Mouse (Mus musculus) MEL-GATA-1-ER (cell line): ENCODE data around the gene Mrpl9.

Experiments used
- DNase-seq: peaks from one replicate; pipeline ENCODE4 v3.0.0-alpha.2; 2012; ENCODE audit warnings: low read depth; ENCODE audit errors: extremely low read depth

The Mrpl9 gene

DNA sequence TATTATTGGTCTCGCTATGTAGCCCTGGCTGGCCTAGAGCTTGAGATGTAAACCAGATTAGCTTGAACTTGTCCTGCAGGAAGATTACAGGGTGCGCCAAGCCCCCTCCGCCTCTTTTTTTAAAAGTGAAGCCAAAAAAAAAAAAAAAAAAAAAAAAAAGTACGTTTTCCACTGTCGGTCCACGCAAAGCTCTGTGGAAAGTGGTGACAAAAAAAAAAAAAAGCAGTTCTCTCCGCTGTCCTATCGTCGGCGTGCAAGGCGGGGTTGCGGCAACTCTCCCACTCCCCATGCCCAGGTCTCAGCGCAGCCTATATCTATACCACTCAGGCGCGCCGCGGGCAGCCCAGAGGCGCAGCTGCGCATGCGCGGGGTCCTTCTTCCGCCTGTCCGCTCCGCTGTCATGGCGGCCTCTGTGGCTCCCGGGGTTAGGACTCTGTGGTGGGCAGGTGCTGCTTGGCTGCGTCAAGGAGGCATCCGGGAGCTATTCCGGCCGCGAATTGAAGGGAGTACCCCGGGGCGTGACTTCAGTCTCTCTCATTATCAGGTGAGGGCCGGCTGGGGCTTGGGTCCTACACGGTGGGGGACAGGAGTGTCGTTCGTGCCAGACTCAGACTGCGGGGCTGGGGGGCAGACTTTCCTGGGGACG is at the start of gene Mrpl9:
Gene Mrpl9, plus strand, starts transcription at position 368 of the 646 bp plus-strand sequence.
- DNase-seq, result peak; percentile 90

DNA sequence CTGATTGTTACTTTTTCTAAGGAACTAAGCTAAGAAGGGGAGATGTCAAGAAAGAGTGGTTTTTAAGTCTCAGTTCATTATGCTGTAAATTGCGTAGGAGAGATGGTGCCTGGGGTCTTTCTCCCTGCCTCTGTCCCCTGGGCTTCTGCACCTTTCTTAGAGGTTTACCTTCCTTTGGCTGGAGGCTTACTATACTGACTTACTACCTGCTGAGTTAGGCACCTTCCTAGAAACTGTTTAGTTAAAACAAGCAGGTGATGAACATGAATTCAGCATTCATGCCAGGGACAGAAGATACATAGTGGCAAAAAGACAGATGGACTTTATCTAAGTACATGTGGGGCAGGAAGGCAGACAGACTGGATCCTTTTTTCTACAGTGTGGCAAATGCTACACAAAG is 46.8 kb upstream of the Mrpl9 start:
- no peak for DNase-seq

DNA sequence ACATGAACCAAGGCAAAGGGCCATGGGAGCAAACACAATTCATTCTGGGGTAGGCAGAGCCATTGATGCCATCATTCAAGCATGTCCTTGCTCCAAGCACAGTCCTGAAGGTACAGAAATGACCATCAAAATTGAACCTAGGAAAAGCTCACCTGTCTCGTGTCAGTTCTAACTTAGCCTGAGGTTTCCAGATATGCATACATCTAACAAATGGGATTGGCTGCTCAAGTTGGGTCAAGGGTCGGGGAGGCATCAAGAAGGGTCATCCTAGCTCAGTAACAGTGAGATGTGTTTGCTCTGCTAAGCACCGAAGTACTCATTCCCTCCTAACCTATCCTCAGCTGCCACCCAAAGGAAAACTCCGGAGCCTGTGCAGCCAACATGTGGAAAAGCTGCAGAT is 46.3 kb upstream of the Mrpl9 start:
- DNase-seq, result no peak

DNA sequence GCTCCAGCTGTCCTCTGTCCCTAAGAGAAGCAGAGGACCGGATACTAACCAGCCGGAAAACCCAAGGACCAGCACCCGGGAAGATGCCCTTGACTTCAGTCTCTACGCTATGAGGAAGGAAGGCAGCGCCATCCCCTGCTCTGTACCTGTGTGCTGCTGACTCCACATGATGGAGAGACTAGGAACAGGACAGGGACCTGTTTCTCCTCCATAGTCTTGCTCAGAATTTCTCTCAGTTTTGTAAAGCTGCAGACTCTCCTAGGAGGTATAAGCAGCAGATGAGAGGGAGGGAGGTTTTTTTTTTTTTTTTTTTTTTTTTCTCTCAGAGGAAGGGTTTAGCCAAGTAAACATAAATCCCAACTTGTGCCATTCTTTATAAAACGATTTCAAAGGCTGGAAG is 44.9 kb upstream of the Mrpl9 start, which contains the start of gene Lingo4:
Gene Lingo4, plus strand, starts transcription at position 301 of the 400 bp plus-strand sequence.
- DNase-seq, result no peak

DNA sequence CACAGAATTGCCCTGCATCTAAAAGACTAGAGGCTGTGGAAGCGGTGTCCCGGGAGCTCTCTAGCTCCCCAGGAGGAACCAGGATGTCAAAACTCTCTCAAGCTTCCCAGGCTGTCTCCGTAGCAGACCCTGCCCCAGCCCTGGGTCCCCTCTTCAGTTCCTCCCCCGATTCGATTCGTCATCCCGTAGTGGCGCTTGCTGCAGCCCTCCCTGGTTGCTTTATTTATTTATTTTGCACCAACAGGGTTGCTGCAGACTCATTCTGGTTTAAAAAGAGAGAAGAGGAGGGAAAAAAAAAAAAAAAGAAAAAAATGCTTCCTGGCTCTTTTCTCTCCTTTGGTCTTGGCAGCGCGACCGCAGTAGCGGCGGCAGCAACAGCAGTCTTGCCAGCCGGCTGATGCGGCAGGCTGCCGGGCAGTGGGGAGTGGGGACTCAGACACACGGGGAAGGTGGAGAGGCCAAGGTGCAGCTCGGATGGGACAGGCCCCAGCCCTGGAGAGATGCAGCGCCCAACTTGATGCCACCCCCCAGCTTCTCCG is 44.1 kb upstream of the Mrpl9 start:
- no peak for DNase-seq

DNA sequence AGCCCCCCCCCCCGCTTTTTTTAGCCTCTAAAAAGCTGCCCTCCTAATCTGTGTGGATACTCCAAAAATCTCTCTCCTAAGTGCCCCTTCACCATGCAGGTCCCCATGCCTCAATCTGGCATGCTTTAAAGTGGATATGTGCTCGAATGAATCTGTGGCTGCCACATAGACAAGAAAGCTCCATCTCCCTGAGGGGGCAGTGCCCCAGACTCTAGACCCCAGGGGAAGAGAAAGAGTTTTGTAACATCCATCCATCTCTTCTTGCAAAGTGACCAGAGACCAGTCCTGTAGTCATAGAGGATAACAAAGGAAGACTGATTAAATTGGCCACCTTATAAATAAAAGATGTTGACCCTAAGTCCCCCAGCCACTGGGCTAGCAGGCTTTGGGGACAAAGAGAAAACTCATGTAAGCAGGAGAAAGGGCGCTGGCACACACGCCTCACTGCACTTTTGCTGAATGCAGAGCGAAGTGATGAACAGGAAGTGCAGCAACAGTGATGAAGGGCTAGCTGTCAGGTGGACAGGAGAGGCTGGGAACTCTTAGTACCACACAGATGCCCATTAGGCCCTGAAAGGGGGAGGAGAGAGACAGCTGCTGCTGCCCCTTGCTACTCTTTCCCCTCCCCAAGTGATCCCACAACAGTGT is 43.3 kb upstream of the Mrpl9 start:
- no peak for DNase-seq

DNA sequence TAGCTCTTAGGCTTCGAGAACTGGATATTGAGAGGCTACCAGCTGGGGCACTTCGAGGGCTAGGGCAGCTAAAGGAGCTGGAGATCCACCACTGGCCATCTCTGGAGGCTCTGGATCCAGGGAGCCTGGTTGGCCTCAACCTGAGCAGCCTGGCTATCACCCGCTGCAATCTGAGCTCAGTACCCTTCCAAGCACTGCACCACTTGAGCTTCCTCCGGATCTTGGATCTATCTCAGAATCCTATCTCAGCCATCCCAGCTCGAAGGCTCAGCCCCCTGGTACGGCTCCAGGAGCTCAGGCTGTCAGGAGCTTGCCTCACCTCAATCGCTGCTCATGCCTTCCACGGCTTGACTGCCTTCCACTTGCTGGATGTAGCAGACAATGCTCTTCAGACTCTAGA is 40.7 kb upstream of the Mrpl9 start:
- no peak for DNase-seq

DNA sequence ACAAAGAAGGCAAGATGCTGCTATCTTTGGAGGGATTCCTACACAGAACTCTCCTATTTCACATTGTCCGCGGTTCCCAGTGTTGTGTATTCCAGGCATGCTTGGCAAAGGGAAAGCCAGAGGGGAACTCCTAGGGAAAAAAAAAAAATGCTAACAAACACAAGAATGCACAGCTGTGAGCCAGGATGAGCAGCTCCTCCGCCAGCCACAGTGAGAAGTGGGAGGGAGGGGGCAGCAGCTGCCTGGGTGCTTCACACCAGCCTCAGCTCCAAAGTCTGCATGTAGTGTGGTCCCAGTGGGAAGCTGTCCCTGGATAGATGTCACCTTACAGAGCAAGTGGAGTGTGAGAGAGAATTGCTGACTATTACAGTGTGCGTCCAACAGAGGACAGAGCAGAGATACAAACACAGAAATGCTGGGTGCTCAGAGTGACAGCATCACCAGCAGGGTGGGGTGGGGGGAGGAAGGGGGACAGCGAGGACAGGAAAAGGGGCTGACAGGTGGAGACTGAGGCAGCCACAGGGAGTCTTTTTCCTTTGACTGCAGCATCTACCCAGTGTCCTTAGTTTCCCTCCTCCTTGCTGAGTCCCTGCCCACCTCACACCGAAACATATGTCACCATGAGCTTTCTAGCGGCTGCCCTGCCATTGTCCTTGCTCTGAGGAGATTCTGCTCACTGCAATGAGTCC is 38.6 kb upstream of the Mrpl9 start:
- no peak for DNase-seq

DNA sequence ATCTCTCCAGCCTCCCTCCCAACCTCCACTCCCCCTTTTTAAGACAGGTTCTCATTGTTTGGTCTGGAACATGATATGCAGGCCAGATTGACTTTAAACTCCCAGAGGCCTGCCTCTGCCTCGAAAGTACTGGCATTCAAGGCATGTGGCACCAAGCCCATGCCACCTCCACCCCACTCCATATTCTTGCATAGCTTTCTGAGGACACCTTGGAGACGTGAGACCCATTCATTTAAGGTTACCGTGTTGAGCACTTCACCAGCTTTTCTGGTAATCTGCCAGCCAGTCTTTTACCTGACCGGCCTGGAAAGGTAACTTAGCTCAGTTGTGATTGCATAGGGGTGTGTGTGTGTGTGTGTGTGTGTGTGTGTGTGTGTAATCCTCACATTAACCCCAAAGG is 37.6 kb upstream of the Mrpl9 start:
- no peak for DNase-seq

DNA sequence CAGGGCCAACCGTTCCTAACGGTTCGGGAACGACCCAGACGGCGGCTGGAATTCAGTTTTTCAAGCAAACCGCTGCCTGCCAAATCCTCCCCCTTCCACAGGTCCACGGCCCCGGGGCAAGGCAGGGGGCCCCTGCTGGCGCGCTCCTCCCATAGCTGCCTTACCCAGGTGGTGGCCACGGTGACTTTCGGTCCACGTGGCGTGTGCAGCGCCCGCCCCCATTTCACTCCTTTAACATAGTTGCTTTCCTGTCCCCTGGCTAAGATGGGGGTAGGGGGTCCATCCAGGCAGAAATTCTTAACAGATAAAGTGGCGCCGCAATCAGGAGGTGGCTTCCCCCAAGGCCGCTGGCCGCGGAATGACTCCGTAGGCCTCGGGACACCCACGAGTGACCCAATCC is 30.6 kb upstream of the Mrpl9 start:
- no peak for DNase-seq

DNA sequence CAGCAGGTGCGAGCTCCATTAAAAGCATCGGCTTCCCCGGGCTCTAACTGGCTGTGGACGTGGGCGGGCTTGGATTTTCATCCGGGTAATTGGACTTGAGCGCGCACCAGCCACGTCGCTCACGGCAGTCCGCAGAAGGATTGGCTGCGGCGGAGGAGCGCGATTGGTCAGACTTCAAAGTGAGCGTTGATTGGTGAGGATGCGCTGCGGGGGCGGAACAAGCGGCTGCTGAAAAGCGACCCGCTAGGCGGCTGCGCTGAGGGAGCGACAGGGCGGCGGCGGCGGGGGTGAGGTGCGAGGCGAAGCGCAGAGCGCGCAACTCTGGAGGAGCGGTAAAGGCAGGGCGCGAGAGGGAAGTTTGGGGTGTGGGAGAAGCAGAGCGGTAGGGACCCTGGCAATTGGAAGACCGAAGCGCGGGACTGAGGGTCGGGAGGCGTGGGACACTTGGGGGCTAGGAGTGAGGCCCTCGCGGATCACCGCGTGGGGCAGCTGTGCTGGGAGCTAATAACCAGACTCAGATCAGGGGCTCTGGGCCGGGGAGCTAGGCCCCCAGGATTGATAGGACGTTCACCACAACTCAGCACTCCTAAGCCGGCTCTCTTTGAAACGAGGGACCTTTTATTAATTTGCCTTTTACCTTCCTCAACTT is 30.0 kb upstream of the Mrpl9 start, which contains the start of gene Tdrkh:
Gene Tdrkh, plus strand, starts transcription at position 243 of the 649 bp plus-strand sequence.
- DNase-seq, result no peak

DNA sequence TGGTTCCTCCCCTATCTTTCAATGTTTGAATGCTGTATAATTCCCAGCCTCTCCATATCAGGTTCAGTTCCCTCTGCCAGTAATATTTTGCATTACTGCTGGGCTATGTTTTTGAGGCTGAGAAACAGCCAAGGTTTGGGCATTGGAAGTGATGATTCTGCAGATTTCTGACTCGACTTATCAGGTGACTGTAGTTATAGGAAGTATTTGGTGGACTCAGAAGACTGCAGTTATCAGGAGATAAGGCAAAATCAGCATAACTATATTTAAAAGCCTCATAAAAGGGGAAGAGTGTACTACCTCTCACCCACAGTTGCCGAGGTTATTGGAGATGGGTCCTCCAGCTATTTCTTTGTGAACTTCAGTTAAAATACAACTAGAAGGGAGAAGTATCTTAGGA is 12.1 kb upstream of the Mrpl9 start:
- DNase-seq, result peak; percentile 62

DNA sequence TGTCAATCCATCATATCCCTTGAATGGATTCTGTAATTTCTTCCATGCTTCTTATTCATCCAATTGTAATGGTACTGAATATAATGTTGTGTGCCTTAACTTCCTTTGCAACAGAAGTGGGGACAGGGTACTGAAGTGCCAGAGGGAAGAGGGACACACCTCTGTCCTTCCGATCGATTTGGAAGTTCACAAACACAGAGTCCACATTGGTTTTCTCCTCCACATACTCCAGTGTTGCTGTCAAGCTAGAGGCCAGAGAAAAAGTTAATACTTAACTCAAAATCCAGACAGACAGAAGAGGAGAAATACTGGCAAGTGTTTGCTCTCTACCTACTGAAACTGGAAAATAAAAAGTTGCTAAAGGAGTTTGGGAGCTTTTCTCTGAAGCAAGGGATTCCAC is 8.8 kb upstream of the Mrpl9 start:
- no peak for DNase-seq

DNA sequence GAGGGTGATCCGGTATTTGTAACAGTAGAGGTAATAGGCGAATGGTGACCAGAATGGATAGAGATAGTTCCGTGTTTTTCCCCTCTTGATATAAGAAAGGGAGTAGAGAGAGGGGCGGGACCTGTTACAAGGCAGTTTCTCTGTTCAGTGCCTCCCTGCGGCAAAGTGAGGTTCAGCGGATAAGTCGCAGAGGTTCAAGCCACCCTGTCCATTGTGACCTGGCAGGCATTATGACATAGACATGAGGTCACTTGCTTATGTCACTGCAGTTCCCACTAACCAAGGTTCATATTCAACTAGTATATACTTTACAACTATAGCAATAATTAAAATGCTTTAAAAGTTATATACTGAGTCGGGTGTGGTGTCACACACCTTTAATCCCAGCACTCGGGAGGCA is 6.7 kb upstream of the Mrpl9 start:
- no peak for DNase-seq

DNA sequence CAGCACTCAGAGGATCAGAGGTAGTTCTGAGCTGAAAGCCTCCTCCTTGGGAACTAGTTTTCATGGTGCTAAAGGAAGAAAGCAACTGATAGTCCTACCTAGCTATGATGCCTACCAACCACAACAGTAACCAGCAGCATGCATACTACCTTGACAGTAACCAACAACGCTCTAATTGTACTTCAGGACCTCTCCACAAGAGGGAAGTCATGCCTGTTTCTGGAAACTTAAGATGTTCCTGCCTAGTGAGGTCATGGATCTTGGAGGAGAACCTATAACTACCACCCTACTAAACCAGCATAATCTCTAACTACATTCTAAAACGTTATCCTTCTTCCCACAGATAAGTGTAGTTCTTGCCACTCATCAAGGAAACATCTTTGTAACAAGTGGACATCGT is 1.9 kb upstream of the Mrpl9 start:
- DNase-seq, result peak; percentile 28

DNA sequence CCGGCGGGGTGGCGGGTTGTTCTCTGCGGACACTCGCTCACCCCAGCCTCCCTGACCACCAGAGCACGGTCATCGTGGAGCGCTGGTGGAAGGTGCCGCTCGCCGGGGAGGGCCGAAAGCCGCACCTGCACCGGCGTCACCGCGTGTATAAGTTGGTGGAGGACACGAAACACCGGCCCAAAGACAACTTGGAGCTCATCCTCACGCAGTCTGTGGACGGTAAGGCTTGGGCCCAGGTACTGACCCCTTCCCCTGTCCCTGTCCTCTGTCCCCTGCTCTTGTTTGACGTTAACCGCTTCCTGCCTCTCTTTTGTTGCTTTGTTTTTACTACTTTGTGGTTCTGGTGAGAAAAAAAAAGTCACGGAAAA is 463 bp downstream of the Mrpl9 start, which contains the start of gene Oaz3:
Gene Oaz3, minus strand, starts transcription at position 319 of the 368 bp plus-strand sequence.
- DNase-seq, result no peak

DNA sequence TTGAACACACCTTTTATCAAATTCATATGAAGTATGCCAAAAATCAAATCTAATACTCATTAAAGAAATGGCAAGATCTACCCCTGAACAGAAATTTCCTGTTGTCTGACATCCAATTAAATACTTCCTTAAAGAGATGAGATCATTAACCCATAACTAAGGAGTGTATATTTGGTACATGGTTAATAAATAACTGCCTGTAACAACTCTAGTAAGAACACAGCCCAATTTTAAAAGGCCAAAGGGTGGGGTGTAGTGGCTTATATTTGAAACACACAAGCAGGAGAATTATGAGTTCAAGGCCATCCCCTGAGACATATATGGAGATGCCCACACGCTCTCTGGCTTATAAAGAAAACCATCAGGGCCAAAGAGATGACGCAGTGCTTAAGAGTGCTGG is 6.3 kb downstream of the Mrpl9 start:
- DNase-seq, result no peak

DNA sequence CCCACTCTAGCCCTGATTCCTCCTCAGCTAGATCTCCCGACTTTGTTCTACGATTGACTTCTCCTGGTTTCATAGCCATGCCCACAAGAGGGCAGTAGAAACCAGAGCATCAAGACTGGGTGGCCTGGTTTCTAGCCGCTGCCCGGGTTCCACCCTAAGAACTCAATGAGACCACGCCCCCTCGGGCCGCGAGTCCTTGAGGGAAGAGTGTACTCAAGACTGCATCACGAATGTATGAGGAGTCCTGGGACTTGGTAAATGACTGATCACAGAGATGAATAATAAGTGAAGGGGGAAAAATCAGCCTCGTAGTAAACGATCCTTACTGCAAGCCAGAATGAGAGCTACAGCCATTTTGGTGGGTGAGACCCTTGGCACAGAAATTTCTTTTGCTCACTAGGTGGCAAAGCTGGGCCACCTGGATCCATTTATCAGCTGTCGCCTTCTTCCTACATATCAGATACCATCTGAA is 13.4 kb downstream of the Mrpl9 start:
- peak; percentile 86 for DNase-seq

DNA sequence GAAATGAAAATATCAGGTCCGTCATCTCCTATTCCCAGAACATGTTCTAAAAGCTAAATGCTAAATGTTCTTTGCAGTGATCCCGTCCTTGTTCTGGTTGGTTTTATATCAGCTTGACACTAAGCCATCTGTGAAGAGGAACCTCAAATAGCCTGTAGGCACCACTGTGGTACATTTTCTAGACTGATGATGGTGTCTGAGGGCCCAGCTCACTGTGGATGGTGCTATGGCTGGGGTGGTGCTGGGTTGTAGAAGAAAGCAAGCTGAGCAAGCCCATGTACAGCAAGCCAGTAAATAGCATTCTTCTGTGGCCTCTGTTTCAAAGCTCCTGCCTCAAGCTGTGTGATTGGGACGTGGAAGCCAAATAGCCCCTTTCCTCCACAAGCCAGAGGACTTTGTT is 13.9 kb downstream of the Mrpl9 start:
- no peak for DNase-seq

DNA sequence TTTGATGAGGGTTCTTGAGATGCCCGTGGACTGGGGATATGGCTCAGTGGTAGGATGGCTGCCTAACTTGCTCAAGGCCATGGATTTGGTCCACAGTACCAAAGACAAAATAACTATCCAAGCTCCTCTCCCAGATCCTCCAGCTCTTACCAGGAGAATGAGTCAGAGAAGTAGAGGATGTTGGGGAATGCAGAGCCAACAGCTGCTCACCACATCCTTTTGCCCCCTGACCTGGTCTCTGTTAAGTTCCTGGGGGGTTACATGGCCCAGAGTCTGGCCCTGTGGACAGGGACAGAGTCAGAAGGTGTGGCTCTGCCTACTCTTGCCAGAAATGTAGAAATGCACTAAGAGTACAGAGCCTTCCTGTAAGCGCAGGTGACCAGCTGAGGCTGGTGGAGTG is 16.7 kb downstream of the Mrpl9 start:
- DNase-seq, result no peak

DNA sequence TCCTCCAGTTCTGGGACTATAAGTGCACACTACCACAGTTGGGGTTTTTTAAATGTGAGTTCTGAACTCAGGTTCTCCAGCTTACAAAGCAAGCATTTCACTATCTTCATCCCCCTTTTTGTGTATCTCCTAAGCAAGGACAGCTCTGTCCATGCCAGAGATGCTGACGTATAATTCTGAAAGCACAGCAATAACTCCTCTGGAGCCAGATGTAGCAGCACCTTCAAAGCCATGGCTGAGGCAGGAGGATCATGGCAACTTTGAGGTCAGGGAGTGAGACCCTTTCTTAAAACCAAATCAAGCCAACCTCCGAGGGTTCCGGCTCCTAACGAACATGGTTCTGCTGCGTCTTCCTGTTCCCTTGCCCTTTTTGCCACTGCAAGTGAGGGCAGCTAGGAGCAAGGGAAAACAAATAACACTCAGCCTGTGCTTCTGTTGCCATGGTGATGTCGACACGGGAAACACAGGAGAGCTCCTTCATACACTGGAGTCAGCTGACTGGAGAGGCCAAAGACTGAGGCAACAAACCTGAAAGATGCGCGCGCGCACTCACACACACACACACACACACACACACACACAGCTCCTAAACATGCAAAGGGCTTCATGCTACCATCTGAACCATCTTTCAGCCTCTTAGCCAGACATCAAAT is 20.9 kb downstream of the Mrpl9 start:
- no peak for DNase-seq
